Mouse (Mus musculus): ENCODE measurements around the gene Pnpla7.

GRCm38 (mm10) chr2:24995332-24995731 lies 19.5 kb downstream of the Pnpla7 start:
- no peak for TF ChIP-seq CTCF (IDR thresholded peaks at IDR 0.05; ENCODE audit: borderline replicate concordance, insufficient read depth, low read length)
- no peak for TF ChIP-seq POLR2A (IDR thresholded peaks at IDR 0.05; ENCODE audit: low read depth, low read length)
